ENCODE assay signal across 14 mouse cellular contexts in the genomic region with DNA sequence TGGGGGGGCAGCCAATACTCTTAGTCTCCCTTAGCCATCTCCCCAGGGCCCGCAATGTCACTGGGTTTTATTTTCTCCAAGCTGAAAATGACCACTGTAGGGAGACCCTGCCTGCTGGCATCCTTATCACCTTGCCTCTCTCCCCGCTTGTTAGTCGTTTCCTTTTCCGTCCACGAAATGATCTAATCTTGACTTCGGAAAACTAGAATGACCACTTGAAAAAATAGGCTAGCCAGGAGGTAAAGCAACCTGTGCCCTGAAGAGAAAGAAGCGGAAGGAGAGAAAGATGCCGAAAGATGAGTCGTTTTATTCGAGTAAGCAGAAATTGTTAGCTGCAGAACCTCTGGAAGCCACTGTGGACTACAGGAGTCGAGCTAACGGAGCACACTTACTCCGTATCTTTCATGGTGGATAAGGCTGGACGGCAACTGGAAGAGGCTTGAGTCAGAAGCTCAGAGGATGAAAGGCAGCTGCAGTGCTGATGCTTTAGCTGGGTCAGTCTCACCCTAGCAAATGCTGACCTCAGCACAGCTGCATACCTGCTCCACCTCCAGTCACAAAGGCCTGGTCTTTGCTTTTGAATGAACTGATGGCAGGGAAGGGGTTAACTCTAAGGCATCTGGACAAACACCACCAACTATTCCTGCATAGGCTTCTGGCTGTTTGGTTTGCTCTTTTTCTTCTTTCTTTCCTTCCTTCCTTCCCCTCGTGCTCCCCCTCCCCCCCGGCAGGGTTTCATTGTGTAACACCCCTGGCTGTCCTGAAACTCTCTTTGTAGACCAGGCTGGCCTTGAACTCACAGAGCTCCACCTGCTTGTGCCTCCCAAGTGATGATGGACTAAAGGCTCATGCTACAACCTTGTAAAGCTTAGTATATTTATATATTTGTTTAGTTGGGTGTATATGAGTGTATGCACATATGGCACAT. TPM values are rescaled to one million over a fixed set of nuclear protein-coding genes. Genes with fewer than 3 reads are reported as not detected.
A peak's percentile ranks its signal among the peaks of the same experiment; 100 is the strongest.
DNase-seq lines count a peak whose midpoint lies in the region; TF ChIP-seq lines count a peak whose summit lies in the region.
"Had no signal": no experiment of that assay in that cellular context is flagged by ENCODE, and none has a peak within 500 bp of the region (broad histone marks: within the 10 kb centered on the region; RNA-seq: fewer than 3 reads in every experiment).

No protein-coding gene starts in this region.

- H3K4me3 ChIP-seq in kidney, adult 2 months (ENCODE audit: insufficient read depth, low read depth, low read length), result peak overlapping the region; percentile 7; the same call in 1 of the 2 replicates
- H3K4me3 ChIP-seq in E14TG2a.4 (replicated peaks; ENCODE audit: low read length) (peak overlapping the region; percentile 24), myocyte (no peak overlapping the region)
- H3K4me3 ChIP-seq: erythroblast, embryonic 14.5 days; neural tube, embryonic 15.5 days had no signal

- no peaks in the 10 kb centered on the region for H3K36me3 ChIP-seq in kidney, adult 2 months (ENCODE audit: control insufficient read depth, insufficient read depth, low read length)
- H3K36me3 ChIP-seq in E14TG2a.4 (ENCODE audit: insufficient read depth, low read length) (peaks cover 33% of the 10 kb centered on the region), myocyte (ENCODE audit: control insufficient read depth, insufficient read depth) (no peaks in the 10 kb centered on the region)

- H3K4me1 ChIP-seq in kidney, adult 2 months (ENCODE audit: control insufficient read depth, insufficient read depth, low read length), result no peaks in the 10 kb centered on the region; the same call in 1 of the 2 replicates
- peaks cover 60% of the 10 kb centered on the region for H3K4me1 ChIP-seq in E14TG2a.4 (replicated peaks; ENCODE audit: low read depth, low read length)

- H3K27ac ChIP-seq in kidney, adult 2 months (ENCODE audit: insufficient read depth, low read depth, low read length), result no peak overlapping the region; the same call in 1 of the 2 replicates
- H3K27ac ChIP-seq: hindbrain, embryonic 14.5 days; neural tube, embryonic 15.5 days had no signal

- DNase-seq in kidney, adult 2 months, result no peak
- no peak for DNase-seq in kidney, adult 11 months
- DNase-seq in induced T-regulatory cell, adult 2 months (ENCODE audit: low read depth), result peak; percentile 68
- no peak for DNase-seq in gastrocnemius, postnatal 14 days
- no peak for DNase-seq in urinary bladder, adult 2 months (ENCODE audit: low spot score)
- DNase-seq: kidney, postnatal 4 days; midbrain, embryonic 14.5 days; right cerebral cortex, postnatal 14 days had no signal

- H3K27me3 ChIP-seq in kidney, adult 2 months (replicated peaks; ENCODE audit: control insufficient read depth, insufficient read depth, low read length), result no peaks in the 10 kb centered on the region
- H3K27me3 ChIP-seq in E14TG2a.4 (ENCODE audit: insufficient read depth, low read length), result peaks cover 9% of the 10 kb centered on the region
- no peaks in the 10 kb centered on the region for H3K27me3 ChIP-seq in myocyte (ENCODE audit: control insufficient read depth, insufficient read depth, insufficient read length)
- H3K27me3 ChIP-seq: neural tube, embryonic 15.5 days had no signal

- no peak for TF ChIP-seq POLR2A in kidney, adult 2 months (IDR thresholded peaks at IDR 0.05; ENCODE audit: low read depth, low read length)
- no peak for TF ChIP-seq POLR2A in myocyte (IDR thresholded peaks at IDR 0.05; ENCODE audit: insufficient read length, low read depth)

- H3ac ChIP-seq in myocyte (ENCODE audit: control insufficient read depth, insufficient read length), result no peak overlapping the region

- H3K4me2 ChIP-seq in myocyte (ENCODE audit: low read depth), result no peak overlapping the region
- H3K4me2 ChIP-seq: hindbrain, embryonic 14.5 days; neural tube, embryonic 15.5 days had no signal

- WGBS in kidney, adult 2 months, result 80% methylated on average over 16 of the region's 16 CpGs

- H3K9me3 ChIP-seq in E14TG2a.4 (ENCODE audit: low read length), result no peaks in the 10 kb centered on the region
- H3K9me3 ChIP-seq: G1E; neural tube, embryonic 15.5 days had no signal

- no peak for TF ChIP-seq CTCF in kidney, adult 2 months (conservative IDR thresholded peaks at IDR 0.05; ENCODE audit: insufficient read depth, insufficient read length, low read depth, low read length)
- no peak for TF ChIP-seq CTCF in E14TG2a.4 (conservative IDR thresholded peaks at IDR 0.05; ENCODE audit: low read length)

- peaks cover 12% of the 10 kb centered on the region for H3K79me2 ChIP-seq in myocyte (ENCODE audit: control insufficient read depth, insufficient read depth)

- intact Hi-C loops in gastrocnemius, postnatal 14 days (cut with DNase I; ENCODE audit: low total_unique reads), result no loop called here

TF ChIP-seq in myocyte, 11 proteins besides CTCF, POLR2A, EP300 and RAD21:
- no peak for TF ChIP-seq USF1 (IDR thresholded peaks at IDR 0.05; ENCODE audit: low read depth)
- TF ChIP-seq POLR2AphosphoS2 (IDR thresholded peaks at IDR 0.05; ENCODE audit: insufficient read length, low read depth), result peak; percentile 43

RNA-seq across cellular contexts. Expression of gene Fnbp1, which starts 2.2 kb away (rescaled TPM):
- 21.1 and 23.9 TPM in 2 replicates for polyA plus RNA-seq in kidney, adult 2 months (2012; rRNA removed)
- 10.6 TPM for polyA plus RNA-seq in myocyte (2012; fragmentation: generic; extraction: Trizol)
- 10 to 100 TPM; 16.5 to 21.1 TPM for total RNA-seq in gastrocnemius, postnatal 14 days (2021)
- polyA plus RNA-seq in urinary bladder, adult 2 months (2012; rRNA removed), result 167 and 198 TPM in 2 replicates

RNA-seq across cellular contexts. Expression of gene Gpr107, which starts 8.1 kb away (rescaled TPM):
- polyA plus RNA-seq in kidney, adult 2 months (2012; rRNA removed), result 22.2 and 22.8 TPM in 2 replicates
- polyA plus RNA-seq in myocyte (2012; fragmentation: generic; extraction: Trizol), result 35.2 TPM
- 10 to 100 TPM; 24.7 to 25.2 TPM for total RNA-seq in gastrocnemius, postnatal 14 days (2021)
- polyA plus RNA-seq in urinary bladder, adult 2 months (2012; rRNA removed), result 24.2 and 27.0 TPM in 2 replicates
